Mouse (Mus musculus): ENCODE results near the gene Gm21883.
"Not testable (repeated sequence)": the region's sequence is repeated elsewhere in the genome, so short reads cannot be mapped to it uniquely, and the experiment has no call there.

Gene Gm21883

DNA sequence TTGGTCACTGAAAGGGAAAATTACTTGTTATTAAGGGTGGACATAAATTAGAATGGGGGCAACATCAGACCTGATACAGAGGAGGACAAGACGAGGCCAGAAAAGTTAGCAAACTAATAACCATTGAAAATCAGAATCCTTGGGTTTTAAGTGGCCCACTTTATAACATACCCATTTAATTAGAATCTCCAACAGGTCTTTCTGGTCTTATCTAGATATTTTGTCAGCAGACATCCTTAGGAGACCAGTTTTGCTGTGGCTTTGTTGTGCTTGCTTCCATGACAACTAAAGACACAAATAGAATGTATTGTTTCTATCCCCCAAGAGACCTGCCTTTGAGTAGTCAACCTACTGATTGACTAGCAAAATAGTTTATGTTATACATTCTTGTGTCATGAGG is at the start of gene Gm21883:
Gm21883 (minus strand) TSS at position 101 of the 400 bp plus-strand sequence.
- DNase-seq, result not testable (repeated sequence)

GRCm38 (mm10) chrX:31618820-31619219 is 44.7 kb upstream of the Gm21883 start, which contains the start of gene Spin2e:
TSS of gene Spin2e (minus strand) at chrX:31618920.
- not testable (repeated sequence) for DNase-seq
